Mouse (Mus musculus) T-helper 2 cell (primary cell): ENCODE data around the gene Rhcg.

Experiments
- in situ Hi-C: fragments of 300-600 bp; cut with MboI, MseI; formaldehyde crosslinking; loops from one replicate; pipeline ENCODE4 v1.15.1; 2025; ENCODE audit warnings: high pct_unique_total_duplicates

Gene Rhcg

GRCm38 (mm10) chr7:79606766-79607165 is 10.7 kb downstream of the Rhcg start:
- in situ Hi-C loops, result no loop called here

GRCm38 (mm10) chr7:79602006-79602405 is 15.5 kb downstream of the Rhcg start:
- in situ Hi-C loops, result no loop called here

GRCm38 (mm10) chr7:79600122-79600521 is 17.3 kb downstream of the Rhcg start:
- in situ Hi-C loops, result no loop called here

GRCm38 (mm10) chr7:79594854-79595253 is 22.6 kb downstream of the Rhcg start:
- in situ Hi-C loops, result loop anchor here (5.0 kb wide), 1 partner anchor 98 kb away; no protein-coding TSS in a partner anchor

- in situ Hi-C loops, result loop anchor here (5.0 kb wide), 1 partner anchor 95 kb away; no protein-coding TSS in a partner anchor
These were observed 25.4 kb downstream of the Rhcg start for GRCm38 (mm10) chr7:79591812-79592731.

- in situ Hi-C loops, result loop anchor here (5.0 kb wide), 1 partner anchor 93 kb away; no protein-coding TSS in a partner anchor
These were observed 26.8 kb downstream of the Rhcg start for GRCm38 (mm10) chr7:79590560-79591110.

- in situ Hi-C loops, result loop anchor here (5.0 kb wide), 1 partner anchor 93 kb away; no protein-coding TSS in a partner anchor
These were observed 27.5 kb downstream of the Rhcg start for GRCm38 (mm10) chr7:79589763-79590559.

GRCm38 (mm10) chr7:79588284-79588683 is 29.2 kb downstream of the Rhcg start:
- in situ Hi-C loops, result no loop called here

- in situ Hi-C loops, result no loop called here
These were observed 38.6 kb downstream of the Rhcg start for GRCm38 (mm10) chr7:79578851-79579241.

GRCm38 (mm10) chr7:79577931-79578850 is 39.3 kb downstream of the Rhcg start:
- in situ Hi-C loops, result no loop called here

GRCm38 (mm10) chr7:79577096-79577874 is 40.2 kb downstream of the Rhcg start:
- in situ Hi-C loops, result no loop called here

- in situ Hi-C loops, result no loop called here
These were observed 40.8 kb downstream of the Rhcg start for GRCm38 (mm10) chr7:79576659-79577058.

- in situ Hi-C loops, result no loop called here
These were observed 45.2 kb downstream of the Rhcg start for GRCm38 (mm10) chr7:79572191-79572818.

GRCm38 (mm10) chr7:79568937-79569535 is 48.4 kb downstream of the Rhcg start:
- in situ Hi-C loops, result no loop called here

- in situ Hi-C loops, result no loop called here
These were observed 49.2 kb downstream of the Rhcg start for GRCm38 (mm10) chr7:79568212-79568611.

GRCm38 (mm10) chr7:79563675-79564074 is 53.8 kb downstream of the Rhcg start:
- in situ Hi-C loops, result no loop called here

GRCm38 (mm10) chr7:79562385-79562784 is 55.1 kb downstream of the Rhcg start:
- in situ Hi-C loops, result no loop called here

GRCm38 (mm10) chr7:79558698-79559097 is 58.8 kb downstream of the Rhcg start:
- in situ Hi-C loops, result no loop called here

- in situ Hi-C loops, result no loop called here
These were observed 59.7 kb downstream of the Rhcg start for GRCm38 (mm10) chr7:79557728-79558221.
